Mouse (Mus musculus) MEL (cell line): ENCODE data around the gene Sp100. TPM values are rescaled to one million over a fixed set of nuclear protein-coding genes. Genes with fewer than 3 reads are reported as not detected.
A peak's percentile ranks its signal among the peaks of the same experiment; 100 is the strongest.
"Not testable (repeated sequence)": the region's sequence is repeated elsewhere in the genome, so short reads cannot be mapped to it uniquely, and the experiment has no call there.

Experiments
- DNase-seq: peaks from one replicate; pipeline ENCODE4 v3.0.0; 2011; ENCODE audit warnings: low read depth, low spot score
- H3K27ac ChIP-seq: 2 replicates; pipeline ENCODE4 v1.5.1; 2012; ENCODE audit warnings: low read depth, mild to moderate bottlenecking, control low read depth, low read length, moderate library complexity; ENCODE audit not compliant: control insufficient read depth
- H3K27me3 ChIP-seq, 2 experiments: fragments of 150-350 bp in 1 of 2; sonication (generic) in 1 of 2; 2 replicates each; pipeline ENCODE4 v1.6.1; 2012; ENCODE audit warnings: low read length in 2 of 2, mild to moderate bottlenecking in 2 of 2, improper control_type of control experiment in 1 of 2, moderate library complexity in 1 of 2; ENCODE audit not compliant: insufficient read depth in 2 of 2, control insufficient read depth in 1 of 2
- H3K36me3 ChIP-seq, 2 experiments: 2 replicates each; pipeline ENCODE4 v1.6.1; 2012 to 2014; ENCODE audit warnings: low read length in 2 of 2, improper control_type of control experiment in 1 of 2, inconsistent platforms in 1 of 2, mild to moderate bottlenecking in 1 of 2; ENCODE audit not compliant: insufficient read depth in 2 of 2, control insufficient read depth in 1 of 2
- H3K4me1 ChIP-seq, 2 experiments: fragments of 150-350 bp in 1 of 2; sonication (generic) in 1 of 2; 2 replicates each; pipeline ENCODE4 v1.6.1; 2012; ENCODE audit warnings: low read length in 2 of 2, improper control_type of control experiment in 1 of 2, mild to moderate bottlenecking in 1 of 2; ENCODE audit not compliant: insufficient read depth in 2 of 2, control insufficient read depth in 1 of 2
- H3K4me3 ChIP-seq, 2 experiments: fragments of 150-350 bp in 1 of 2; sonication (generic) in 1 of 2; 2 replicates each; pipeline ENCODE4 v1.5.1; 2012; ENCODE audit warnings: low read depth in 2 of 2, low read length in 2 of 2, mild to moderate bottlenecking in 2 of 2, moderate library complexity in 2 of 2, control low read depth in 1 of 2, improper control_type of control experiment in 1 of 2; ENCODE audit not compliant: control insufficient read depth in 1 of 2, insufficient read depth in 1 of 2
- H3K79me2 ChIP-seq: 2 replicates; pipeline ENCODE4 v1.6.1; 2012; ENCODE audit warnings: mild to moderate bottlenecking, low read length, moderate library complexity; ENCODE audit not compliant: control insufficient read depth, poor library complexity, insufficient read depth
- H3K9ac ChIP-seq: 2 replicates; pipeline ENCODE4 v1.6.1; 2012; ENCODE audit warnings: low read depth, mild to moderate bottlenecking, control low read depth, low read length, moderate library complexity; ENCODE audit not compliant: control insufficient read depth, poor library complexity, severe bottlenecking
- H3K9me3 ChIP-seq: fragments of 150-350 bp; sonication (generic); replicated peaks from 2 replicates; pipeline ENCODE4 v1.6.1; 2012; ENCODE audit warnings: mild to moderate bottlenecking, low read length, improper control_type of control experiment, moderate library complexity; ENCODE audit not compliant: insufficient read depth
- ETS1 ChIP-seq: IDR thresholded peaks from 2 replicates; pipeline ENCODE4 v1.6.1; 2012; ENCODE audit warnings: low read depth, mild to moderate bottlenecking, inconsistent platforms, low read length, improper control_type of control experiment, moderate library complexity
- POLR2A ChIP-seq, 2 experiments: IDR thresholded peaks; 2 replicates each; pipeline ENCODE4 v1.6.1; 2011 to 2012; ENCODE audit warnings: low read length in 2 of 2, mild to moderate bottlenecking in 2 of 2, control low read depth in 1 of 2, improper control_type of control experiment in 1 of 2, low read depth in 1 of 2, moderate library complexity in 1 of 2; ENCODE audit not compliant: control insufficient read depth in 1 of 2, insufficient read depth in 1 of 2, poor library complexity in 1 of 2
- SIN3A ChIP-seq: IDR thresholded peaks from 2 replicates; pipeline ENCODE4 v1.6.1; 2012; ENCODE audit warnings: low read length, improper control_type of control experiment, inconsistent platforms
- polyA plus RNA-seq, 2 experiments: library from polyadenylated mRNA; stranded (reverse) in 1 of 2; unstranded in 1 of 2; fragments of >175 nt in 1 of 2; fragments of >200 nt in 1 of 2; gene quantifications; 2 replicates each; pipeline versions ENCODE4 v1.2.1 to v1.2.4; 2012; ENCODE audit warnings: low replicate concordance in 2 of 2, low read depth in 1 of 2; ENCODE audit not compliant: insufficient read length in 2 of 2, insufficient read depth in 1 of 2, missing spikeins in 1 of 2
- total RNA-seq: library from RNA; depleted of rRNA; stranded (reverse); fragments of 300-350 nt; gene quantifications from 2 replicates; pipeline ENCODE4 v1.2.3, GENCODE M21; 2012; rRNA removed

The Sp100 gene
- total RNA-seq (2.8 and 3.7 TPM in 2 replicates), polyA plus RNA-seq (1 to 10 TPM in 1 of 2 experiments, not detected in 1; 6.5 TPM)

GRCm38 (mm10) chr1:85649881-85650280 is at the start of gene Sp100:
TSS of gene Sp100 (plus strand) at chr1:85649988.
- Histone ChIP-seq H3K9ac (peak within 1 kb of the TSS; percentile 80), H3K4me3 (peak within 1 kb of the TSS; percentile 64 to 71), H3K27ac (0 out of 2 replicates have a peak within 1 kb of the TSS, but pooled peaks have one; percentile 42)
- not testable (repeated sequence) for H3K9me3 ChIP-seq, H3K36me3 ChIP-seq, H3K79me2 ChIP-seq, H3K27me3 ChIP-seq, H3K4me1 ChIP-seq
- DNase-seq = peak; percentile 58
- peak in 1 of 2 experiments; percentile 19; a peak in 1 of 4 replicates for TF ChIP-seq POLR2A (IDR thresholded peaks at IDR 0.05; ENCODE audit: control insufficient read depth in 1 of 2, insufficient read depth in 1 of 2, low read depth in 1 of 2, low read length in 2 of 2, poor library complexity in 1 of 2)

DNA sequence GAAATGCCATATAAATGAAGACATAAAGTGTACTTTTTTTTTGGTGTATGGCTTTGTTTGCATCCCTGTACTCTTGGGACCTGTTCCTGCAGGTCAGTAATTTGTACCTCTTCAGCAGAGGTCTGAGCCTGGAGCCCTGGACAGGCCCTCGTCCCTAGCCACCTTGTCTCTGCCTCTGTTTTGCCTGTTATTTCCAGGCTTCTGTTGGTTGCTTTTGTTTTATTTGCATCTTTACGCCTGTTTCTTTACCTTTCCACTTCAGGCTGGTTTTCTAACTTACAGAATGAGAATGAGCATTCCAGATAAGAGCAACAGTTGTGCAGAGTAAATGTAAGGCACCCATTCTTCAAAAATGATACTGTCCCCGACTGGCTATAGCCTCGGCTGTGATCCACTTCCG is 49.7 kb upstream of the Sp100 start, which contains the start of gene Sp140:
Sp140 (plus strand) TSS at position 301 of the 400 bp plus-strand sequence.
- not testable (repeated sequence) for H3K4me1 ChIP-seq, H3K79me2 ChIP-seq, H3K27me3 ChIP-seq, DNase-seq, H3K36me3 ChIP-seq, H3K9me3 ChIP-seq
- Histone ChIP-seq H3K27ac (peak within 1 kb of the TSS; percentile 33), H3K4me3 (peak within 1 kb of the TSS; percentile 59 to 65), H3K9ac (peak within 1 kb of the TSS; percentile 72)

DNA sequence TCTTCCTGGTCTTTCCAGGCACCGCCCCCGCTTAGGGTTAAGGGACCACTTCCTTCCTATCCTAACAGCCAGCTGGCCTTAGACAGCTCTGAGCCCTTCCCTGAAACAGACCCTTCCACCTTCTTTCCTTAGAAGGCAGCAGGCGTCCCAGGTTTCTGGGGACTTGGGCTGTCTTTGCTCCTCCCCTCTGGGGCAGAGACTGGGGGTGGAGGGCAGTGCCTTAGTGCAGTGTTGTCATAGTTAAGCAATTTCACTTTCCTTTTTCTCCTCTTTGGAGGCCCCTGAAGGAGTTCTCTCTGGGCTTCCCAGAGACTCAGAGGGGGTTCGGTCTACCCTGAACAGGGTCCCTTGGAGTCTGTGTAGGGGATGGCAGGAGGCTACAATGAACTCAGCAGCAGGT is 49.0 kb upstream of the Sp100 start:
- H3K9me3 ChIP-seq, H3K36me3 ChIP-seq, H3K79me2 ChIP-seq, H3K27me3 ChIP-seq, H3K4me1 ChIP-seq: not testable (repeated sequence)
- Histone ChIP-seq H3K9ac (peak overlapping the region; percentile 72), H3K27ac (peak overlapping the region; percentile 33), H3K4me3 (peak overlapping the region; percentile 59 to 65)
- DNase-seq = peak; percentile 66
- TF ChIP-seq ETS1 (0 out of 2 replicates have a peak, but pooled peaks have one; percentile 31), SIN3A (peak; percentile 18; the same call in 1 of the 2 replicates)

GRCm38 (mm10) chr1:85604341-85604740 is 45.4 kb upstream of the Sp100 start:
- not testable (repeated sequence) for H3K79me2 ChIP-seq, H3K27ac ChIP-seq, H3K27me3 ChIP-seq, H3K9me3 ChIP-seq, H3K9ac ChIP-seq, H3K36me3 ChIP-seq, H3K4me1 ChIP-seq, DNase-seq, H3K4me3 ChIP-seq

GRCm38 (mm10) chr1:85608361-85608760 is 41.4 kb upstream of the Sp100 start:
- H3K79me2 ChIP-seq, H3K9ac ChIP-seq, H3K27ac ChIP-seq, H3K4me1 ChIP-seq, DNase-seq, H3K4me3 ChIP-seq, H3K9me3 ChIP-seq, H3K27me3 ChIP-seq, H3K36me3 ChIP-seq: not testable (repeated sequence)

DNA sequence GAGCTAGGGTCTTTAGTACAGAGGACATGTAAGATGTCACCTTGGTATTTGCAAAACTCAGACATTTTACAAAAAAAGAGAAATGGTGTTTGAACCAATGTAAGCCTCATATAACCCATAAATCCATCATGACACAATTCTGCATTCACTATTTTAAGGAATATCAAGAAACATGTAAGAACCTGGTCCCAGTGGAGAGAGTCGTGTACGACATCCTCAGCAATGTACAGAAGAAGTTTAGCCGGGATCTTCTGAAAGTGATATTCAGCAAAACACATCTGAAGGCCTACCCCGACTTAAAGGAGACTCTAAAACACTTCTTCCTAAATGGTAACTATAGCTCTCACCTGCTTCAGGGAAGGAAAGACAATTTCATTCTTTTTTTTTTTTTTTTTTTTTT is 39.2 kb upstream of the Sp100 start:
- not testable (repeated sequence) for H3K79me2 ChIP-seq, H3K4me3 ChIP-seq, H3K27ac ChIP-seq, H3K9me3 ChIP-seq, H3K36me3 ChIP-seq, H3K4me1 ChIP-seq, H3K27me3 ChIP-seq, DNase-seq, H3K9ac ChIP-seq

- H3K4me3 ChIP-seq, H3K9ac ChIP-seq, H3K27ac ChIP-seq, H3K27me3 ChIP-seq, H3K36me3 ChIP-seq, DNase-seq, H3K9me3 ChIP-seq, H3K79me2 ChIP-seq: not testable (repeated sequence)
- H3K4me1 ChIP-seq = peaks cover 5 to 11% of the 10 kb centered on the region in 2 experiments; a peak in 3 of 4 replicates
Measured at GRCm38 (mm10) chr1:85615096-85615495, 34.7 kb upstream of the Sp100 start.
